Mouse (Mus musculus): ENCODE measurements around the gene Cyp27a1.

DNA sequence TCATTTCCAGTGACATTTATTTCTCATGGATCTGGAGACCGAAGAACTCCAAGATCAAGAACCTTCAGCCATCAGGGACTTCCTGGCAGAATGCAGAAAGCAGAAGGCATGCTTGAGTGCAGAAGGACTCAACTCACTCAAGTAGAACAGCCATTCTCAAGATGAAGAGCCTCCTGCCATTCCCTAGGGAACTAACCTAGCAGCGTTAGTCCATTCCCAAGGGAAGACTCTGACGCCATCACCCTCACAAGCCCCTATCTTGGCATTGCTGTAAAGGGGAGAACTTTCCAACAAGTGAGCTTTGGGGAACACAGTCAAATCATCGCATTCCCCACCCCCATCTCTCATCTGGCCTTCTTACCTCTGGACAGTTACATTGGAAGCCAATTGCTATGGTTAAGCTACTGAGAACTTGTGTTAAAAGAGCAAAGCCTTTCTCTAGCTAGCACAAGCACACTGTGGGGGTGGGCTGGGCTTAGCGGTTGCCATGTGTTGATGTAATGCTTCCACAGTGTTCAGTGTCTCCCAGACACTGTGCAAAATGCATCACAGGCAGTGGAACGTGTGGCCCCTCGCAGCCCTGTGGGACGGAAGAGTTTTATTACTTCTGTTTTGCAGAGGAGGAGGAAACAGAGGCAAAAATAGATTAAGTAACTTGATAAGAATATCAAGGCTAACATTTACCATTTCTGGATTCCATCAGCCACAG is 40.0 kb downstream of the Cyp27a1 start:
- TF ChIP-seq CTCF (IDR thresholded peaks at IDR 0.05; ENCODE audit: low read depth, low read length) (no peak), POLR2A (IDR thresholded peaks at IDR 0.05; ENCODE audit: extremely low read depth, insufficient read depth, low read length) (no peak)
